Mouse (Mus musculus) heart, adult 11 months (tissue): ENCODE results near the gene Cers1.

ENCODE experiments used
- DNase-seq: peaks from one replicate; pipeline ENCODE4 v3.0.0; 2022

Gene Cers1

DNA sequence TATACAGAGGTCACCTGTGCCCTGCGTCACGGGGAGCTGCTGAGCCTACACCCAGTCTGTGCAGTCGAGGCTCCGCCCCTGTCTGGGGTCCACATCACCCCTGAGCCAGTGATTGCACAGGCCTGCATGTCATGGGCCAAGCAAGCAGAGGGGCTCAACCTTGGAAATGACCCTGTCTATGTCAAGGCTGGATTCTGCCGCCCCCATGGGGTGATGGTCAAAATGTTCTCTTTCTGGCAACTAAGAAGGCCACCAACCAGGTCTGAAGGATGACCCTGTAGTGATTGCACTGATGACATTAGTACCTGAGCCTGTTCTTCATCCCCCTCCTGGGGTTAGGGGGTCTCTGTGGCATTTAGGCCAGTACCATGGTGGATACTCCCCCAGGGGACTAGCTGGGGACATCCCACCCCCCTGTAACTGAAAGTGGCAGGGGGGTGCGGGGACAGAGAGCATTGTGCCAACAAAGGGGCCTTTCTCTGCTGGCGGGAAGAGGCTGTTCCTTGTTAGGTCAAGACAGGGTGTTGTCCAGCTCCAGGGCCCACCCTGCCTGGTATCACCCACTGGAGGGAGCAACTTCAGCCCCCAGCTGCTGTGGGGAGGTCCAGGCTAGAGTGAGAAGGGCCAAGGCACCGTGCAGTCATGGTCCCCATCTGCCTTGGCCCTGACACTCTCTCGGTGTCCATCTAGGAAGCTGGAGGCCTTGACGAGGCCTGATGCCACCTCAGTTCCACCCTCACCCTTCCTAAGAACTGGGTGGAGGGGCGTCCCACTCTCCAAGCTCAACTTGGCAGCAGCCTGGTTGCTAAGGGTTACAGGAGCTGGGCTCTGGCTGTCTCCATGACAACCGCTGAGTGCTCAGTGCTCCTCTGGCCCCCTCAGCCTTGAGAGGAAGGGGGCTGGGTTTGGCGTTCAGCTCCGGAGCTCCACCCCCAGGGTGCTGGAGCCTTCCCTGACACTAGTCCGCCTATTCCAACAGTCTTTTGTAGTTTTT lies 1.2 kb downstream of the Cers1 start:
- DNase-seq = no peak

DNA sequence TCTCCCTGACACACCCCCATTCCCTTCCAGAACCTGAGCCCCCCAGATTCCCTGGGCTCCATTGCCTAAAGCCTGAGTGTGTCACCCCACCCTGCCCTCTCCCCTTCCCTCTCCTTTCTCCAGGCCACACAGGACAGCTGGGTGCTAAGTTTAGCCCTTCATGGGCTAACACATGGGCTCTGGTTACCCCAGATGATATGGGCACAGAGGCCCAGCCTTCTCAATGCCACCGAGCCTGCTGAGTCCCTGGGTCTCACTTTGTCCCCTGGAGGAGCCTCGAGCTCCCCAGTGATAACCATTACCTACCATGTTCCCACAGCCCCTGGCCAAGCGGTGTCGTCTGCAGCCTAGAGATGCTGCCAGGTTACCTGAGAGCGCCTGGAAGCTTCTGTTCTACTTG lies 2.3 kb downstream of the Cers1 start:
- no peak for DNase-seq

DNA sequence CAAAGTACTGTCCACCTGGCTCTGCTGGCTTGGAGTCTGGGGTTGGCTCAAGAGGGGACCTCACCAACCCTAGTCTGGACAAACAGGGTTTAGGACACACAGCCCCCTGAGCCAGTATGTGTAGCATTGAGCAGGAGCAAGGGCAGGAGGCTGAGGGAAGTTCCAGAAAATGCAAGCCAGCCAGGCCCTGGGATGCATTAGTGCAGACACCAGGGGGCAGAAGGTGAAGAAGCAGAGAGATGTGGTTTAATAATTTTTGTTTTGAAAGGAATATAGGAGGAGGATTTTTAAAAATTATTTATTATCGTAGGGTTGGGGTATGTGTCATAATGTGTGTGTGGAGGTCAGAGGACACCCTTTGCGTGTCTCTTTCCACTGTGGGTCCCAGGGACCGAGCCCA lies 8.1 kb downstream of the Cers1 start:
- DNase-seq = no peak

DNA sequence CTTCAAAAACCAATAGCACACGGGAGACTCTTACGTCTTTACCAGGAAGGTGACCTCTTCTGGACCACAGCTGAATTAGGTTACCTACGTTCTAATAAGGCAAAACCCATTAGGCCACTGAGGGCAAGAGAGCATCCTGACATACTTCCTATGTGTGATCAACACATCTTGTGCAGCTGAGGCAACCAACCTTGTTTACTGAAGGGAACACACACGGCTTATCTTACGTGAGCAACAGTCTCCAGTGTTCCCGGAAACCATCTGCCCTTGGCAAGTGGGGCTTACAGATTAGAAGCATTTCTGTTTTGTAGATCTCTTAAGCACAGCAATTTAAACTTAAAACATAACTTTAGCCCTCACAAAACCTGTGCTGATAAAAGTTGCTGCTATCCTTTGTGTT lies 11.9 kb downstream of the Cers1 start:
- DNase-seq = no peak

DNA sequence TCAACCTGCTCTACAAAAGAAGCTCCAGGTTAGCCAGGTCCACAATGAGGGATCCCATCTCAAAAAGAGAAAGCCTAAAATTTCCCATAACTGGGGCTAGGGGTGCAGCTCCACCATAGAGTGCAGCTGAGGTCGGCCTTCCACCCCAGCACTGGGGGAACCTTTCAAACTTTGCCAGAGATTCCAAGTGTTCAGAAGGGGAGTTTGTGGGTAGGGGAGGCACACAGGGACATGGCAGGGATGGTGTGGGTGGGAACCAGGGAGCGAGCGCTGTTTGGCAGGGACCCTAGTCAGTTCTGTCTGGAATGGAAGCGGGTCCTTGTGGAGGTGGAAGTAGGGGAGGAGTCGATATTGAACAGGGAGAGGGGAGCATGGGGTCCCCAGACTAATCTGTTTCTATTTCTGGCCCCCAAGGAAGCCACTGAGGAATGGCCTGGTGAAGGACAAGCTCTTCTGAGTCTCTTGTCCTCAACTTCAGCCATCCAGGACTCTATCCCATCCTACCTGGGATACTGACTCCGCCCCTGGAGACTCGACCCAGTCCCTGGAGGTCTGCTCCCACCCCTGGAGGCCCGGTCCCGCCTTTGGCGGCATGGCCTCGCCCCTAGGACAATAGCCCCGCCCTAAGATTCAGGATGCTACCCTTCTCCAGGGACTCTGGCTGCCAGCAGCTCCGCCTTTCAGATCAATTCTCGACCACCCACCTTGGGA lies 13.7 kb downstream of the Cers1 start, which contains the start of gene Gdf1:
Gdf1 (plus strand) TSS at position 694 of the 711 bp plus-strand sequence.
- DNase-seq = peak; percentile 94

DNA sequence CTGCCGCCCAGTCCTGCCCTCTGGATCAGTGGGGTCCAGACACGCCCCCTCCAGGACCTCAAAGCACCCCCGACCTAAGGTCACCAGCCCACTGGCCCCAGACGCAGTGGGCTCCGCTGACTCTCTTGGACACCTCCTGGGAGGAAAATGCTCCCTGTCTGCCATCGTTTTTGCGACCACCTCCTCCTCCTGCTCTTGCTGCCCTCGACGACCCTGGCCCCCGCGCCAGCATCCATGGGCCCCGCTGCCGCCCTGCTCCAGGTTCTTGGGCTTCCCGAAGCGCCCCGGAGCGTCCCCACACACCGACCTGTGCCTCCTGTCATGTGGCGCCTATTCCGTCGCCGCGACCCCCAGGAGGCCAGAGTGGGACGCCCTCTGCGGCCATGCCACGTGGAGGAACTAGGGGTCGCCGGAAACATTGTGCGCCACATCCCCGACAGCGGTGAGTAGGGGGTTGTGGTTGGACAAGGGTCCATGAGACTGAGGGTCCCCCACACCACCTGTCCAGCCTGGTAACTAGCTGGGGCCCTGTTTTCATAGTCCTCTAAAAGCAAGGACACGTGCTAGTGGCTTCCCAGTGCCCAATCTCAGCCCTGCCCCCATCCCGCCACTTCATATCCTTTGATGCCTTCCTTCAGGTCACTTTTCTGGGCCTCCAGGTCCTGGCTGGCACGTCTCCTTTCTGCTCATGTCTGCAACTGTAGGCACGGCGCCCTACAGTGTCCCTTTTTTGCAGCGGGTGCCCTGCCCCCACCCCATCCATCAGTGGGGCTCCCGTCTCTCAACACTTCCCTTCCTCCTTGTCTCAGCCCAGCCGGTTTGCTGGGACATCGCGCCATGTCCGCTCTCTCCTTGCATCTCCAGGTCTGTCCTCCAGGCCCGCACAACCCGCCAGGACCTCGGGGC lies 14.5 kb downstream of the Cers1 start:
- peak; percentile 88 for DNase-seq

DNA sequence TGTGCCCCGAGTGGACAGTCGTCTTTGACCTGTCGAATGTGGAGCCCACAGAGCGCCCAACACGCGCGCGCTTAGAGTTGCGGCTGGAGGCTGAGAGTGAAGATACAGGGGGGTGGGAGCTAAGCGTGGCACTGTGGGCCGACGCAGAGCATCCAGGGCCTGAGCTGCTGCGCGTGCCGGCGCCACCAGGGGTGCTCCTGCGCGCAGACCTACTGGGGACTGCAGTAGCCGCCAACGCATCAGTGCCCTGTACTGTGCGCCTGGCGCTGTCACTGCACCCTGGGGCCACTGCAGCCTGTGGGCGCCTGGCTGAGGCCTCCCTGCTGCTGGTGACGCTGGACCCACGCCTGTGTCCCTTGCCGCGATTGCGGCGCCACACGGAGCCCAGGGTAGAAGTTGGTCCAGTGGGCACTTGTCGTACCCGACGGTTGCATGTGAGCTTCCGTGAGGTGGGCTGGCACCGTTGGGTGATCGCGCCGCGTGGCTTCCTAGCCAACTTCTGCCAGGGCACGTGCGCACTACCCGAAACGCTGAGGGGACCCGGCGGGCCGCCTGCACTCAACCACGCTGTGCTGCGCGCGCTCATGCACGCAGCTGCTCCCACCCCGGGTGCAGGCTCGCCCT lies 15.3 kb downstream of the Cers1 start:
- peak; percentile 93 for DNase-seq

DNA sequence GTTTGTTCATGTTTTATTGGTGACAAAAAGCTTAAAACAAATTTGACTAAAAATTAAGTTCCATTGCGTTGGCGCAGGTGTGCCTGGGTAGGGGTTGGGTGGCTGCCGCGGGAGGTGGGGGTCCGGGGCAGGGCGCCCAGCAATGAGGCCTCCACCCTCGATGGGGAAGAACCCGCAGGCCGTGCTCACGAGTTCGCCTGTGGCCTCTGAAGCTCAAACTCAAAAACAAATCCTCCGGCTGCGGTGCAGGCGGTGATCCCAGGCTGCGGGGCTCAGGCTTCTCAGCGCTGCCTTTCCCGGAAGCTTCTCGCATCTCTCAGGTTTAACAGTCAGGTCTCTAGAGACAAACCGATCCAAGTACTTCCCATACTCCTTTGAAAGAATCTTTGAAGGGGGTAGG lies 16.0 kb downstream of the Cers1 start:
- DNase-seq = peak; percentile 89

DNA sequence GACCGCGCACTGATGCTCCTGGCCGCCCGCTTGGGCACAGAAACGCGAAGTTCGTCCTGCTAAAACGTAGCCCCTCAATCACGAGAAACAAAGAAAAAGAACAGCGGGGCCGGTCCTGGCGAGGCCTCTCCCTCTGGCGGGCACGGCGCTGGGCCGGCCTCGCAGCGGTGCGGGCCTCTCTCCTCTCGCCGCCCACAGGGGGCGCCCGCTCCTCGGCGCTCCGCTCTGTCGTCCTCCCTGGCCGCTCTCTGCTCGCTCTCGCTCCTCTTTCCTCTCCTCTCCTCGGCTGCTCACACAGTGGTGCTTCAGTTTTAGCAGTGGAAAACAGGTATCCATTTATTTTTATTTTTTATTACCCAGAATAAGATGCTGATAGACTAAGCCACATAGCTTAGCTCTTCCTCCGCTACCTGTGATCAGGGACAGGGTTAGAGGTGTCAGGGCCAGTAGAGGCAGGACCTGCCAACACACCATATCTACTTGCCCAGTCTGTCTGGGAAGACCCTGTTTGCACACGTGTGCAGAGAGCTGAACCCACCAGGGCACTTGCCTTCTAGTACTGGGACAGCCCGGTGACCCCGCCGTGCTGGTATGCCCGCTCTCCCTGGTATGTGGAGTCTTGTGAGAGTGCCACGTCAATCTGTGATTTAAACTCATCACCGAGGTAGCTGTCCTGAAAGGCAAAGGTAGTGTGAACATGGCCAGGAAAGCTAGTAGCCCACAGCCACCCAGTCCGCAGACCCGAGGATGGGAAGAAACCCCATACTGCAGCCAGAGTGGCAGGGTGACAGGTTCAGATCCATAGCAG lies 16.7 kb downstream of the Cers1 start:
- peak; percentile 95 for DNase-seq

DNA sequence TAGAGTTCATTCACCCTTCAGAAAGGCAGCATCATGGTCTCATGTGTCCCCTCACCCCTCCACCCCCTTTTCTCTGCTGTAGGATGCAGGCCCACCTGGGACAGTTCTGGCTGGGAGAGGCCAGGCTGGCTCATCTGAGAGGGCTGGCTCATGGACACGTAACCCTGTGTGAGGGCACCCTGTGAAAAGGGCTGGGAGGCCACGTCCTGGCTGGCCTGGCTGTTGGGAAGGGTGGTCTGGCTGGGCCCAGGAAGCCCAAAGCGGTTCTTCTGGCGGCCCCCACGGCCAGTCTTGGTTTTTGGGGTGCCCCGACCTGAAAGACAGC lies 17.3 kb downstream of the Cers1 start:
- peak; percentile 92 for DNase-seq

DNA sequence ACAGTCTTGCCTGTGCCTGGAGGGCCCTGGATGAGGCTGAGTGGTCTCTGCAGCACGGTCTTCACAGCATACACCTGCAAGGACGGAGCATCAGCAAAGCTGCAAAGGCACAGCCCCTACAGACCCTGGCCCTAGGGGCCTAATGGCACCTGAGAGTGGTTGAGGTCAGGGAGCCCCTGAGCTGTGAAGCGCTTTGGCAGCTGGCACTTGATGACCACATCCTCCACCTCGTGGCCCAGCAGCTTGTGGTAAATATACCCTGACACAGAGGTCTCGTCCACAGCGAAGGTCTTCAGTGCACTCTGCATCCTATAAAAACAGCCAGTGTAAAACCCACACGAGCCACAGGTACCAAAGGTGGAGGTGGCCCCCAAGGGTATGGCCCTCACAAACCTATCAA lies 23.4 kb downstream of the Cers1 start:
- no peak for DNase-seq

DNA sequence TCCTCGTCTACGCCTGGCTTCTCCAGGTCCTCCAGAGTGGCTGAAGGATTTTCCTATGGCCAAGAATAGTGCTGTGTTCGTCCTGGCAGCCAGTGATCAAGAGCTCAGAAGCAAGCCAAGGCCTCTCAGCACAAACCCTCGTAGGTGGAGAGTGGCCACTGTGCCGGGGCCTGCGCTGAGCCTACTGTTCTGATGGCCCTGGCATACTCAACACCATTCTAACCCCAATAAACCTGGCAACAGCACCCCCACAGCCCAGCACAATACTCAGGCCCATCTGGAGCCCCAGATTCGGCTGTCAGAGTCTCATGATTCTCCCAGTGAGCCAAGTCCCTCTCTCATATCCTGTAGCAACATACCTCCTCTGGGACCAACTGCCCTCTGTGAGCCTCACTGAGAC lies 25.1 kb downstream of the Cers1 start:
- DNase-seq = no peak

DNA sequence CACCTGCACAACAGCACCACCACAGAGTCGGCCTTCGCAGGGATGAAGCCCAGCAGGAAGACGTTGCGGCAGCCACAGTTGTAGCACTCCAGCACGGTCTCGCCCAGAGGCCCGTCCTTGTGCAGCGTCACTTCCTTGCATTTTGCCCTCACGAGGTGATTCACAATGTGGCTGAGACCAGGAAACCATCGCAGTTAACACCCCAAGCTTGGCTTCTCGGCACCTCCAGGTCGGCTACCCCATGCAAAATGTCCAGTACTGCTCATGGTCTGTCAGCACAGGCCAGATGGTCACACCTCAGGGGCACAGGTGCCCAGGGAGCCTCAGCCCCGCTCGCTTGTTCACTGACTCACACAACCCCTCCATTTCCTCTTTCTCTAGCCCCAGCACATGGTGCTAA lies 26.4 kb downstream of the Cers1 start:
- DNase-seq = no peak

DNA sequence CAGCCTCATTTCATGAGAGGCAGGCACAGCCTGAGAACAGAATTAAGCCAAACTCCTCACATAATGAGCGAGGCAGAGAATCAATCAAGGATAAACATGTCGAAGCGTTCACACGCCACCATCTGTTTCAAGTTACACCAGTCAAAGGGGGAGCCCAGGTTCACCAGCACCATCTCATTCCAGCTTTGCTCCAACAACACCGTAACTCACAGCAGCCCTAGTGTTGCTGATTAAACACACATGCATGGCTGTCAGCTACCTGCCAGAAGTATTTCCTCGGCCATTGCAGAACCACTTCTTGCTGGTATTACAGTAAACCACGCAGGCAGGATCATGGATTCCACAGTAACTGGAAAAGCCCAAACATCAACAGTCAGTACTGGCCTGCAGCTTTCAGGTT lies 27.5 kb downstream of the Cers1 start:
- DNase-seq = no peak

DNA sequence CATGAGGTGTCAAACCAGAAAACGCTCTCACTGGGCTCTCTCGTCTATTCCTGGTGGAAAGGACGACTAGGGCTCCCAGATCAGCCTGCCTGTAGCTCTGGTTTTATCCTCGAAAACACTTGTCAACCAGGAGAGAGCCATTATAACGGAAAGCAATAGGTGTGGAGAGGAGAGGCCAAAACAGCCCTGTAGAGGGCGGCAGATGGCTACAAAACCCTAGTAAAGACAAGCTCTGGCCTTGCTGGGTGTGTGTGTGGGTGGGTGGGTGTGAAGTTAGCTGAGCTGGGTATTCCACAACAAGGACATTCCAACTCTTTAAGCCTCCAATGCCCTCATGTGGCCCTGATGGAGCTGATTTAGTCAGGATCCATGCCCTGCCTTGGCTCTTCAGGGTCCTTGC lies 28.1 kb downstream of the Cers1 start:
- no peak for DNase-seq

DNA sequence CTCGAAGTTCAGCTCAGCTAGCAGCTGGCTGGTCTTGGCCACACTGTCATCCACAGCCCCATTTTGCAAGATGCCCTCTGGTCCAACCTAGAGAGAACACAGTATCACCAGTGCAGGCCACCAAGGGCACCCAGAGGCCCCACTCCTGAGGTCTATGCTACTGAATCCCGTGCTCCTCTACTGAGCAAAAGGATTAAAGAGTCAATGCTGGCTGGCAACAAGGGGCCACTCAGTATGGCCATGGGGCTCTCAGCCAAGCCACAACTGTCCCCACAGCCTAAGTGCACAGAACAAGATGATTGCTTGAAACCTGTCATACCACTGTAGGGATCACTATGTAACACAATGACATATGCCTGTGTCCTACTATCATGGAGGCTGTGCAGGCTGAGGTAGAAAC lies 28.7 kb downstream of the Cers1 start:
- DNase-seq = no peak

DNA sequence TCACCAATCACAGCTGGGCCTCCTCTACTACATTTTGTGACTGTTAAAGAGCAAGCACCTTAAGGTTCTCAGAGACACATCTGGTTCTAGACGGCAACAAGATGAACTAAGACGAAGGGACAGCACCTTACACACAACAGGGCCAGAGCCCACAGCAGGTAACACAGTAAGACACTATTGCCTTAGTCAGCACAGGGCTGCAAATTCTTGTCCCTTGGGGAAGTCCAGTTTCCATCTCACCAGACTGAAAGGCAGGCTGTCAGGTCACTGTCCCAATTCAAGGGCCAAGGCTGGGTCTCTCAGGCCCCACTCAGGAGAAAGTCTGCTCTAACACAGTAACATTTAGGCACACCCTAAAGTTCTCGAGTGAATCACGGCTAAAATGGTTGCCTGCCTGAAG lies 31.9 kb downstream of the Cers1 start:
- no peak for DNase-seq

DNA sequence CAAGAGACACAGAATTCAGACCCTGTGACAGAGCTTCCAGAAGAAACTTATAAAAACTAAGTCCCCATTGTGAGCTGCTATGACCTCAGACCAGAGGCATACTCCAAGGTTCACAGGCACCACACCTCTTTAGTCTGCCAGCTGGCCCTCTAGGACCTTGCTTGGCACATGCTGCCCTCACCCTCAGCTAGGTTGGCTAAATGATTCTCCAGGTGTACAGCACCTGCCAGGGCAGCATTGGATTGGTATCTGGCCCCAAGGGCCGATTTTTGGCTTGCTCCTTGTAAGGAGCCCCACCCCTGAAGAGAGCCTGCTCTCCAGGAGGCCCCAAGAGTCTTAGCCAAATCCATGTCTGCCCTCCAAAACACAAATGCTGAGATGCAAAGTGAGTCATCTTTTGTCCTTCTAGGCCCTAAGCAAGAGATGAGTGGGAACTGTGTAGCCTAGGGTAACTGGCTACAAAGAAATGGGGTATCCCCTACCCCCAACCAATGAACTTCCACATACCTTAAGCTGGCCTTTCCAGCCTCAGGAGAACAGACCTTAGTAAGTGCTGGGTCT lies 32.4 kb downstream of the Cers1 start:
- DNase-seq = no peak

DNA sequence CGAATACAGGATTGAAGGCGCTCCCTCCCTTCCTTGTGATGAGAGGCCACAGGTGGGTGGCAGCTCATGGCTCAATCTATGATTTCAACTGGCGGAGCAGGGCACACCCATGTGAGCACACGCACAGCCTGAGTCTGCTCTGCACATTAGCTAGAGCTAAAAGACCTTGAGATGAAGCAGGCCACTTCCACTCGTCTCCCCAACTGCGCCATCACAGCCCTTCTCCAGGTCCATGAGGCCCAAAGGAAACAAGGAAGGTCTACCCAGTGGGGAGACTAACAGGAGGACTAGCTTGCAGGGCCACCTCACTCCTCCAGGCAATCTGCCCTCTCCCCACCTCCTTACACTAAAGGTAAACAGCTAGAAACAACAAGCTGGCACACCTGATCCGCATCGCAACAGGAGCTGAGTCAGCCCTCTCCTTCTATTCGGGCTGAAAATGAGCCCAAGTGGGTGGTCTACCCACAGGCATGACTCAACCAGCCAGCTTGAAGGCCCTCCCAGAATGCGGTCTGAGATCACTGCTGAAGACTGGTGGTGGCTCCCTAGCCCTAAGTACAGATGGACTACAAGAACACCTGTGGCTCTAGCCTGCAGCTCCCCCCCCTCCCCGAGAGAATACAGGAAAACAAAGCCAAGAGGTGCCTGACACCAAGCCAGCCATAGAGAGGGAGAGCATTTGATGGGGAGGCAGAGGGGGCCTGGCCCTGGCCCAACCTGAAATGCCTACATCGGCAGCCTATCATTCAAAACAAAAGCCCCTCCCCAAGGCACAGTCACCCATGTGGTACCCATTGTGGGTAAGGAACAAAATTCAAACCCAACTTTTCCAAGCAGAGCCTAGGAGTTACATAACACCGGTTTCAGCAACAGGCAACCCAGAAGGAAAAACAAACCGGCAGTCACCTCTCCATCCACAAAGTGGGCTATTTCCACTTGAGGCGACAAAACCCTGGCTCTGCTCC lies 35.7 kb downstream of the Cers1 start:
- DNase-seq = peak; percentile 87

DNA sequence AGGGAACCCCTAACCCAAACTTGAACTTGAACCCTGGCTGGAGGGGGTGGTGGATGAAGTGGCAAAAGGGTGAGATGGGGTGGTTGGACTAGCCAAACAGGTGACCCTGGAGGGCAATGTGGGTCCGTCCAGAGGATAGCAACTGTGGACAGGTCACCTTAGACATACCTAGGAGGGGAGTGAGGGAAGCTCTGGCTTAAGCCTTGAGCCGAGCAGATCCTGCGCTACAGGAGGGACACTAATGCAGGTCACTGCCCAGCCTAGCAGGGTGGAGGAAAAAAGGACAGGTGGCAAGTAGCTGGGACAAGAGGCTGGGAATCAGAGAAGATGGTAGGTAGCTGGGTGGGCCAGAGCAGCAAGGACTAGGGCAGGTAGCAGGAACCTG lies 36.4 kb downstream of the Cers1 start:
- peak; percentile 91 for DNase-seq
